Mouse (Mus musculus): ENCODE results near the gene Hspd1.
"Not testable (repeated sequence)": the region's sequence is repeated elsewhere in the genome, so short reads cannot be mapped to it uniquely, and the experiment has no call there.

GRCm38 (mm10) chr1:55072328-55072727, 15.7 kb downstream of the Hspd1 start:
- not testable (repeated sequence) for TF ChIP-seq CTCF (IDR thresholded peaks at IDR 0.05; ENCODE audit: insufficient read depth, low read length); POLR2A (IDR thresholded peaks at IDR 0.05; ENCODE audit: borderline replicate concordance, extremely low read depth, low read depth, low read length)

Data from lung, adult 2 months (tissue).